Mouse (Mus musculus) thymus, adult 2 months (tissue): ENCODE measurements at regions not wholly inside any gene's neighbourhood (a gene's known extent, or its start where the extent isn't known, plus 50 kb on each side); places are given as distances from the start of the nearest gene placed in this dataset.

Experiments
- DNase-seq: peaks from one replicate; pipeline ENCODE4 v3.0.0; 2021
- H3K27ac ChIP-seq: fragments of 200-500 bp; 2 replicates; pipeline ENCODE4 v1.5.1; 2012; ENCODE audit warnings: low read length, control low read depth; ENCODE audit not compliant: control insufficient read depth, insufficient read depth
- H3K27me3 ChIP-seq: fragments of 200-500 bp; 2 replicates; pipeline ENCODE4 v1.6.1; 2012; ENCODE audit warnings: mild to moderate bottlenecking, low read length, moderate library complexity, mixed read lengths; ENCODE audit not compliant: control insufficient read depth, insufficient read depth
- H3K36me3 ChIP-seq: fragments of 200-500 bp; 2 replicates; pipeline ENCODE4 v1.6.1; 2012; ENCODE audit warnings: mild to moderate bottlenecking, low read length, moderate library complexity; ENCODE audit not compliant: control insufficient read depth, insufficient read depth
- H3K4me1 ChIP-seq: fragments of 200-500 bp; replicated peaks from 2 replicates; pipeline ENCODE4 v1.6.1; 2012; ENCODE audit warnings: low read length; ENCODE audit not compliant: control insufficient read depth, insufficient read depth
- H3K4me3 ChIP-seq: fragments of 200-500 bp; 2 replicates; pipeline ENCODE4 v1.5.1; 2012; ENCODE audit warnings: mild to moderate bottlenecking, low read length, control low read depth, moderate library complexity; ENCODE audit not compliant: control insufficient read depth, insufficient read depth
- CTCF ChIP-seq: fragments of 200-500 bp; IDR thresholded peaks from 2 replicates; pipeline ENCODE4 v1.5.1; 2012; ENCODE audit warnings: mild to moderate bottlenecking, control low read depth, low read length, moderate library complexity, borderline replicate concordance; ENCODE audit not compliant: control insufficient read depth, poor library complexity, insufficient read depth; ENCODE audit errors: extremely low read depth
- POLR2A ChIP-seq: fragments of 200-500 bp; IDR thresholded peaks from 2 replicates; pipeline ENCODE4 v1.6.1; 2012; ENCODE audit warnings: mild to moderate bottlenecking, low read length, control low read depth, moderate library complexity; ENCODE audit not compliant: control insufficient read depth, poor library complexity, insufficient read depth; ENCODE audit errors: extremely low read depth
- WGBS: fragments of 180-500 bp; shearing (Covaris S2); methylation state at CpG from one replicate; pipeline ENCODE4 v1.1.7; 2018; 5-methylcytosine and 5-hydroxymethylcytosine counted together

GRCm38 (mm10) chr1:75773014-75773413, 226.9 kb downstream of the Slc4a3 start:
- no peak for DNase-seq
- Histone ChIP-seq H3K4me3 (no peak overlapping the region), H3K4me1 (no peaks in the 10 kb centered on the region), H3K36me3 (no peaks in the 10 kb centered on the region), H3K27ac (no peak overlapping the region), H3K27me3 (no peaks in the 10 kb centered on the region)
- WGBS = 91% methylated on average over 5 of the region's 5 CpGs
- TF ChIP-seq POLR2A = no peak
- no peak for TF ChIP-seq CTCF

- WGBS = 95% methylated on average over 8 of the region's 8 CpGs
- TF ChIP-seq CTCF = no peak
- Histone ChIP-seq H3K36me3 (no peaks in the 10 kb centered on the region), H3K4me3 (no peak overlapping the region), H3K27ac (no peak overlapping the region), H3K4me1 (no peaks in the 10 kb centered on the region), H3K27me3 (no peaks in the 10 kb centered on the region)
- DNase-seq = no peak
Measured at GRCm38 (mm10) chr1:75778889-75779288, 232.8 kb downstream of the Slc4a3 start.

- Histone ChIP-seq H3K36me3 (no peaks in the 10 kb centered on the region), H3K4me3 (no peak overlapping the region), H3K27me3 (no peaks in the 10 kb centered on the region), H3K27ac (no peak overlapping the region), H3K4me1 (no peaks in the 10 kb centered on the region)
- TF ChIP-seq CTCF = no peak
- no peak for TF ChIP-seq POLR2A
- WGBS = 85% methylated on average over 2 of the region's 2 CpGs
- no peak for DNase-seq
Measured at GRCm38 (mm10) chr1:75783206-75783605, 237.1 kb downstream of the Slc4a3 start.

GRCm38 (mm10) chr1:75786173-75786820, 240.2 kb downstream of the Slc4a3 start:
- Histone ChIP-seq H3K27me3 (no peaks in the 10 kb centered on the region), H3K36me3 (no peaks in the 10 kb centered on the region), H3K27ac (no peak overlapping the region), H3K4me1 (no peaks in the 10 kb centered on the region), H3K4me3 (no peak overlapping the region)
- TF ChIP-seq POLR2A (no peak), CTCF (no peak)
- no peak for DNase-seq
- WGBS = 67% methylated on average over 10 of the region's 10 CpGs

- TF ChIP-seq CTCF (no peak), POLR2A (no peak)
- Histone ChIP-seq H3K27ac (no peak overlapping the region), H3K4me3 (no peak overlapping the region), H3K27me3 (no peaks in the 10 kb centered on the region), H3K4me1 (no peaks in the 10 kb centered on the region), H3K36me3 (no peaks in the 10 kb centered on the region)
- 83% methylated on average over 1 of the region's 1 CpGs for WGBS
- no peak for DNase-seq
Measured at GRCm38 (mm10) chr1:75791509-75791908, 245.4 kb downstream of the Slc4a3 start.

GRCm38 (mm10) chr1:75797793-75798192, 251.7 kb downstream of the Slc4a3 start:
- H3K27ac ChIP-seq = no peak overlapping the region
- H3K4me3 ChIP-seq = no peak overlapping the region
- H3K4me1 ChIP-seq = no peaks in the 10 kb centered on the region
- DNase-seq = no peak
- H3K36me3 ChIP-seq = no peaks in the 10 kb centered on the region
- TF ChIP-seq CTCF (no peak), POLR2A (no peak)
- 74% methylated on average over 6 of the region's 6 CpGs for WGBS
- H3K27me3 ChIP-seq = no peaks in the 10 kb centered on the region

- no peaks in the 10 kb centered on the region for H3K36me3 ChIP-seq
- TF ChIP-seq POLR2A (no peak), CTCF (no peak)
- 46% methylated on average over 6 of the region's 6 CpGs for WGBS
- H3K4me1 ChIP-seq = no peaks in the 10 kb centered on the region
- no peak for DNase-seq
- H3K27me3 ChIP-seq = no peaks in the 10 kb centered on the region
- H3K4me3 ChIP-seq = no peak overlapping the region
- no peak overlapping the region for H3K27ac ChIP-seq
Measured at GRCm38 (mm10) chr1:75798375-75799099, 252.5 kb downstream of the Slc4a3 start.
